Mouse (Mus musculus) brain, embryonic 14.5 days (tissue): Measurements from ENCODE around the gene Naaladl2.

Experiments used
- CTCF ChIP-seq: fragments of 200-500 bp; IDR thresholded peaks from 2 replicates; pipeline ENCODE4 v1.5.1; 2012; ENCODE audit warnings: inconsistent platforms, mild to moderate bottlenecking, moderate library complexity, borderline replicate concordance; ENCODE audit not compliant: insufficient read depth, insufficient read length; ENCODE audit errors: extremely low read depth
- POLR2A ChIP-seq: fragments of 200-500 bp; IDR thresholded peaks from 2 replicates; pipeline ENCODE4 v1.6.1; 2012; ENCODE audit warnings: mild to moderate bottlenecking, inconsistent platforms, borderline replicate concordance; ENCODE audit not compliant: poor library complexity, insufficient read depth, insufficient read length, severe bottlenecking; ENCODE audit errors: extremely low read depth

DNA sequence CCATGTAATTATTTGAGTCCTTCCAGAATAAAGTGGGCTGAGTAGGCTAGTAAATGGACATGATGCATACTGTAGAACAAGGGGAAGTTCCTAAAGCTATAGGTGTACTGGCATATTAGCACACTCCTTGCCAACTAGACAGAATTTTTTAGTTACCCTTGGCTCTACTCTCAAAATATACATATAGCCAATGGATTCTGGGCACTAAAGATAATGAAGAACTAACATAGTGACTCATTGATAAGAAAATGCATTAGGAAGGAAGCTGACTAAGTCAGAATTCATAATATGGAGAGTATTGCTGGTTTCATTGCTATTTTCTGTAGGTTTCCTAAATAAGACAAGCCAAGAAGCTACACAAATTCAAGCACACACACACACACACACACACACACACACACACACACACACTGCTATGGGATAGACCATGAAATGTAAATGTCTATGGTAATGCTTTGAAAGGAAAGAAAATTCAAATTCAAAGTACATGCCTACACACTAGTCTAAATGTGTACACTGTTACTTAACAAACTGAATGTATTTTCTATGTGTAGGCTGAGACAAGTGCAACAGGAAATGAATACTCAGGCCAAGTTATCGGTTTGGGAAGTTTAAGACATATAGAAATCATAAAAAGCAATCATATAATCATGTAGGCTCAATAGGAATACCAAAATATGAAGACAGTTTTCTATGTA lies 356.5 kb downstream of the Naaladl2 start:
- TF ChIP-seq POLR2A: no peak
- TF ChIP-seq CTCF: no peak
